Mouse (Mus musculus) kidney, embryonic 14.5 days (tissue): ENCODE results near the gene Cd163l1. TPM values are rescaled to one million over a fixed set of nuclear protein-coding genes. Genes with fewer than 3 reads are reported as not detected.

ENCODE experiments used
- ATAC-seq: fragments of 200-750 bp; cut with Nextera tagmentation; 2 replicates; pipeline ENCODE4 v1.8.0; 2017; ENCODE audit warnings: moderate number of reproducible peaks, mild to moderate bottlenecking, moderate TSS enrichment, moderate library complexity; ENCODE audit not compliant: low FRiP score, low TSS enrichment
- H3K27ac ChIP-seq: fragments of 300-500 bp; sonication (generic); 2 replicates; pipeline ENCODE4 v1.5.1; 2014; ENCODE audit warnings: low read depth, mild to moderate bottlenecking, low read length, moderate library complexity, mixed read lengths
- H3K27me3 ChIP-seq: fragments of 300-500 bp; sonication (generic); 2 replicates; pipeline ENCODE4 v1.6.1; 2014; ENCODE audit warnings: mild to moderate bottlenecking, low read length; ENCODE audit not compliant: control insufficient read depth, insufficient read depth
- H3K36me3 ChIP-seq: fragments of 300-500 bp; sonication (generic); 2 replicates; pipeline ENCODE4 v1.6.1; 2014; ENCODE audit warnings: low read length, mixed read lengths; ENCODE audit not compliant: control insufficient read depth, insufficient read depth
- H3K4me1 ChIP-seq: fragments of 300-500 bp; sonication (generic); 2 replicates; pipeline ENCODE4 v1.6.1; 2014; ENCODE audit warnings: low read length, mixed read lengths; ENCODE audit not compliant: control insufficient read depth, insufficient read depth
- H3K4me2 ChIP-seq: fragments of 300-500 bp; sonication (generic); replicated peaks from 2 replicates; pipeline ENCODE4 v1.6.1; 2014; ENCODE audit warnings: low read depth, mild to moderate bottlenecking, low read length
- H3K4me3 ChIP-seq: fragments of 300-500 bp; sonication (generic); 2 replicates; pipeline ENCODE4 v1.5.1; 2014; ENCODE audit warnings: mild to moderate bottlenecking, low read length
- H3K9ac ChIP-seq: fragments of 300-500 bp; sonication (generic); 2 replicates; pipeline ENCODE4 v1.6.1; 2014; ENCODE audit warnings: low read depth, mild to moderate bottlenecking, low read length, moderate library complexity
- H3K9me3 ChIP-seq: fragments of 300-500 bp; sonication (generic); 2 replicates; pipeline ENCODE4 v1.6.1; 2016; ENCODE audit warnings: low read length; ENCODE audit not compliant: control insufficient read depth
- WGBS: fragments of 180-500 bp; shearing (Covaris S2); extraction: QIAGEN DNeasy Blood & Tissue Kit; methylation state at CpG from one replicate; pipeline ENCODE4 v1.1.7; 2014; 5-methylcytosine and 5-hydroxymethylcytosine counted together
- polyA plus RNA-seq: library from polyadenylated mRNA; unstranded; fragments of >200 nt; fragmentation: Nextera tagmentation; extraction: Ambion mirVana; gene quantifications from 2 replicates; pipeline ENCODE4 v1.2.1, GENCODE M21; 2014

Cd163l1 gene
- polyA plus RNA-seq, 1 experiment from 2014 or later = not detected

- Histone ChIP-seq H3K27me3 (no peaks in the 10 kb centered on the region), H3K4me1 (no peaks in the 10 kb centered on the region), H3K36me3 (no peaks in the 10 kb centered on the region), H3K9me3 (no peaks in the 10 kb centered on the region), H3K4me2 (no peak overlapping the region), H3K4me3 (no peak overlapping the region), H3K27ac (no peak overlapping the region), H3K9ac (no peak overlapping the region)
- 77% methylated on average over 8 of the region's 8 CpGs for WGBS
- ATAC-seq = no peak
Measured at GRCm38 (mm10) chr7:140208153-140208552, 9.9 kb upstream of the Cd163l1 start.

- WGBS = 85% methylated on average over 3 of the region's 3 CpGs
- ATAC-seq = no peak
- Histone ChIP-seq H3K9ac (no peak overlapping the region), H3K27ac (no peak overlapping the region), H3K9me3 (no peaks in the 10 kb centered on the region), H3K4me1 (no peaks in the 10 kb centered on the region), H3K4me2 (no peak overlapping the region), H3K27me3 (no peaks in the 10 kb centered on the region), H3K4me3 (no peak overlapping the region), H3K36me3 (no peaks in the 10 kb centered on the region)
Measured at GRCm38 (mm10) chr7:140208677-140209076, 9.4 kb upstream of the Cd163l1 start.

GRCm38 (mm10) chr7:140213841-140214240 lies 4.2 kb upstream of the Cd163l1 start:
- H3K36me3 ChIP-seq = no peaks in the 10 kb centered on the region
- no peak overlapping the region for H3K27ac ChIP-seq
- H3K4me3 ChIP-seq = no peak overlapping the region
- no peak overlapping the region for H3K4me2 ChIP-seq
- H3K4me1 ChIP-seq = no peaks in the 10 kb centered on the region
- H3K9me3 ChIP-seq = no peaks in the 10 kb centered on the region
- WGBS = 84% methylated on average over 5 of the region's 5 CpGs
- H3K27me3 ChIP-seq = no peaks in the 10 kb centered on the region
- no peak for ATAC-seq
- H3K9ac ChIP-seq = no peak overlapping the region

- H3K36me3 ChIP-seq = no peaks in the 10 kb centered on the region
- H3K4me2 ChIP-seq = no peak overlapping the region
- H3K4me3 ChIP-seq = no peak overlapping the region
- H3K4me1 ChIP-seq = no peaks in the 10 kb centered on the region
- no peak overlapping the region for H3K9ac ChIP-seq
- no peak for ATAC-seq
- H3K9me3 ChIP-seq = no peaks in the 10 kb centered on the region
- H3K27ac ChIP-seq = no peak overlapping the region
- WGBS = 10% methylated on average over 1 of the region's 1 CpGs
- no peaks in the 10 kb centered on the region for H3K27me3 ChIP-seq
Measured at GRCm38 (mm10) chr7:140219268-140219667, 1.2 kb downstream of the Cd163l1 start.

- H3K9me3 ChIP-seq = no peaks in the 10 kb centered on the region
- 76% methylated on average over 4 of the region's 4 CpGs for WGBS
- H3K4me2 ChIP-seq = no peak overlapping the region
- H3K27ac ChIP-seq = no peak overlapping the region
- H3K27me3 ChIP-seq = no peaks in the 10 kb centered on the region
- H3K4me1 ChIP-seq = no peaks in the 10 kb centered on the region
- no peak overlapping the region for H3K9ac ChIP-seq
- no peak for ATAC-seq
- no peak overlapping the region for H3K4me3 ChIP-seq
- no peaks in the 10 kb centered on the region for H3K36me3 ChIP-seq
Measured at GRCm38 (mm10) chr7:140220375-140220774, 2.3 kb downstream of the Cd163l1 start.

GRCm38 (mm10) chr7:140224209-140224608 lies 6.1 kb downstream of the Cd163l1 start:
- H3K4me3 ChIP-seq = no peak overlapping the region

GRCm38 (mm10) chr7:140228476-140228875 lies 10.4 kb downstream of the Cd163l1 start:
- no peaks in the 10 kb centered on the region for H3K27me3 ChIP-seq
- H3K27ac ChIP-seq = no peak overlapping the region
- no peak for ATAC-seq
- no peaks in the 10 kb centered on the region for H3K9me3 ChIP-seq
- no peak overlapping the region for H3K9ac ChIP-seq
- H3K4me3 ChIP-seq = no peak overlapping the region
- no peaks in the 10 kb centered on the region for H3K36me3 ChIP-seq
- no peak overlapping the region for H3K4me2 ChIP-seq
- H3K4me1 ChIP-seq = no peaks in the 10 kb centered on the region
- WGBS = 80% methylated on average over 13 of the region's 13 CpGs

More at GRCm38 (mm10) chr7:140224209-140224608, 6.1 kb downstream of the Cd163l1 start:
- Histone ChIP-seq H3K4me2 (no peak overlapping the region), H3K4me1 (no peaks in the 10 kb centered on the region), H3K36me3 (no peaks in the 10 kb centered on the region), H3K9ac (no peak overlapping the region), H3K27ac (no peak overlapping the region), H3K9me3 (no peaks in the 10 kb centered on the region), H3K27me3 (no peaks in the 10 kb centered on the region)
- 87% methylated on average over 13 of the region's 13 CpGs for WGBS
- no peak for ATAC-seq

GRCm38 (mm10) chr7:140231026-140231425 lies 13.0 kb downstream of the Cd163l1 start:
- H3K4me2 ChIP-seq = no peak overlapping the region
- no peaks in the 10 kb centered on the region for H3K36me3 ChIP-seq
- ATAC-seq = no peak
- no peaks in the 10 kb centered on the region for H3K9me3 ChIP-seq
- H3K4me1 ChIP-seq = no peaks in the 10 kb centered on the region
- no peak overlapping the region for H3K27ac ChIP-seq
- WGBS = 74% methylated on average over 2 of the region's 2 CpGs
- H3K9ac ChIP-seq = no peak overlapping the region
- no peak overlapping the region for H3K4me3 ChIP-seq
- no peaks in the 10 kb centered on the region for H3K27me3 ChIP-seq

- no peak overlapping the region for H3K27ac ChIP-seq
- no peaks in the 10 kb centered on the region for H3K27me3 ChIP-seq
- no peak overlapping the region for H3K9ac ChIP-seq
- H3K4me3 ChIP-seq = no peak overlapping the region
- ATAC-seq = no peak
- H3K4me1 ChIP-seq = no peaks in the 10 kb centered on the region
- WGBS = 93% methylated on average over 3 of the region's 3 CpGs
- no peak overlapping the region for H3K4me2 ChIP-seq
- no peaks in the 10 kb centered on the region for H3K36me3 ChIP-seq
- no peaks in the 10 kb centered on the region for H3K9me3 ChIP-seq
Measured at GRCm38 (mm10) chr7:140233696-140234095, 15.6 kb downstream of the Cd163l1 start.
